In genomic region chr13:23621532-23622174, GRCm38 (mm10) we compare ENCODE assay signal across 8 mouse cellular contexts. TPM values are rescaled to one million over a fixed set of nuclear protein-coding genes. Genes with fewer than 3 reads are reported as not detected.
DNase-seq lines count a peak whose midpoint lies in the region; ATAC-seq lines count a peak whose summit lies in the region.

No protein-coding gene starts in this region.

- H3K9ac ChIP-seq in hindbrain, embryonic 15.5 days: peak overlapping the region; percentile 86

- H3K27me3 ChIP-seq in hindbrain, embryonic 15.5 days: no peaks in the 10 kb centered on the region

- peaks cover 22% of the 10 kb centered on the region for H3K4me1 ChIP-seq in hindbrain, embryonic 15.5 days (replicated peaks)

- H3K9me3 ChIP-seq in hindbrain, embryonic 15.5 days: no peaks in the 10 kb centered on the region

- peak overlapping the region; percentile 70 for H3K4me3 ChIP-seq in hindbrain, embryonic 15.5 days

- peak; percentile 96 for DNase-seq in R1 (ENCODE audit: low read depth, low spot score)
- peak; percentile 79 for DNase-seq in cerebellum, adult 9-10 months
- peak; percentile 10 to 48 for DNase-seq in frontal cortex, postnatal 25 days (ENCODE audit: low spot score in 2 of 2)
- DNase-seq in left cerebral cortex, adult 18-20 months (ENCODE audit: low spot score in 2 of 2): peak; percentile 54 to 63
- DNase-seq in lung, postnatal 4 days: peak; percentile 77 to 82
- DNase-seq in retina, postnatal 7 days (ENCODE audit: low read depth, low spot score): peak; percentile 39
- peak; percentile 79 for DNase-seq in urinary bladder, postnatal 14 days (ENCODE audit: low spot score)

- no peaks in the 10 kb centered on the region for H3K36me3 ChIP-seq in hindbrain, embryonic 15.5 days

- peak overlapping the region; percentile 95 for H3K27ac ChIP-seq in hindbrain, embryonic 15.5 days (replicated peaks)

- peak overlapping the region; percentile 99 for H3K4me2 ChIP-seq in hindbrain, embryonic 15.5 days

- under 1% methylated on average over 18 of the region's 18 CpGs for WGBS in hindbrain, embryonic 15.5 days

- ATAC-seq in hindbrain, embryonic 15.5 days (ENCODE audit: low FRiP score, low read depth): peak; percentile 83

RNA-seq across cellular contexts. Expression of gene Hist1h1e, which starts 0.7 kb away (rescaled TPM):
- polyA plus RNA-seq in hindbrain, embryonic 15.5 days (2015; fragmentation: Nextera tagmentation; extraction: Ambion mirVana): 4.8 and 8.8 TPM in 2 replicates
- 10 to 100 TPM; 49.2 to 54.0 TPM for total RNA-seq in left cerebral cortex, adult 18-20 months (2021)

RNA-seq across cellular contexts. Expression of gene Hist1h2be, which starts 0.7 kb away (rescaled TPM):
- polyA plus RNA-seq in hindbrain, embryonic 15.5 days (2015; fragmentation: Nextera tagmentation; extraction: Ambion mirVana): 1.5 and 1.7 TPM in 2 replicates
- total RNA-seq in left cerebral cortex, adult 18-20 months (2021): 1 to 10 TPM; 7.9 TPM

RNA-seq across cellular contexts. Expression of gene Hist1h4d, which starts 40.3 kb away (rescaled TPM):
- polyA plus RNA-seq in hindbrain, embryonic 15.5 days (2015; fragmentation: Nextera tagmentation; extraction: Ambion mirVana): 35.1 and 51.2 TPM in 2 replicates
- 100 to 1,000 TPM; 166 to 191 TPM for total RNA-seq in left cerebral cortex, adult 18-20 months (2021)

RNA-seq across cellular contexts. Expression of gene Hist1h3d, which starts 46.1 kb away (rescaled TPM):
- polyA plus RNA-seq in hindbrain, embryonic 15.5 days (2015; fragmentation: Nextera tagmentation; extraction: Ambion mirVana): 1.2 and 2.0 TPM in 2 replicates
- 10 to 100 TPM in 1 of 2 experiments, 1 to 10 TPM in 1; 9.3 to 10.4 TPM for total RNA-seq in left cerebral cortex, adult 18-20 months (2021)

RNA-seq across cellular contexts. Expression of gene Hist1h2ad, which starts 47.5 kb away (rescaled TPM):
- not detected in 2 replicates for polyA plus RNA-seq in hindbrain, embryonic 15.5 days (2015; fragmentation: Nextera tagmentation; extraction: Ambion mirVana)
- total RNA-seq in left cerebral cortex, adult 18-20 months (2021): 10 to 100 TPM in 1 of 2 experiments, 1 to 10 TPM in 1; 6.3 to 11.0 TPM

Comparison
In these comparisons a context has a peak if more than half of its experiments do, and no peak if none do; other contexts are left out.
1. Peak in every context shown above with its lines: DNase-seq, ATAC-seq, H3K4me3 ChIP-seq and H3K27ac ChIP-seq.
2. DNase-seq: peak in every context shown above with its lines; median percentile 96 in R1; 80 in lung, postnatal 4 days; 79 in cerebellum, adult 9-10 months; 79 in urinary bladder, postnatal 14 days; 58 in left cerebral cortex, adult 18-20 months; 39 in retina, postnatal 7 days; 29 in frontal cortex, postnatal 25 days.